Mouse (Mus musculus) embryonic facial prominence, embryonic 11.5 days (tissue): ENCODE measurements around the gene Cadm1. TPM values are rescaled to one million over a fixed set of nuclear protein-coding genes. Genes with fewer than 3 reads are reported as not detected.

Experiments
- ATAC-seq: fragments of 200-750 bp; cut with Nextera tagmentation; replicated peaks from 2 replicates; pipeline ENCODE4 v1.8.0; 2017; ENCODE audit warnings: low read depth; ENCODE audit not compliant: insufficient number of reproducible peaks, low FRiP score, low TSS enrichment
- DNase-seq: peaks from one replicate; pipeline ENCODE4 v3.0.0-alpha.2; 2015; ENCODE audit warnings: low spot score
- H3K27ac ChIP-seq: fragments of 300-500 bp; sonication (generic); replicated peaks from 2 replicates; pipeline ENCODE4 v1.5.1; 2014; ENCODE audit warnings: mild to moderate bottlenecking, low read depth, low read length, control low read depth
- H3K27me3 ChIP-seq: fragments of 300-500 bp; sonication (generic); 2 replicates; pipeline ENCODE4 v1.6.1; 2014; ENCODE audit warnings: mild to moderate bottlenecking, low read length, moderate library complexity, mixed read lengths; ENCODE audit not compliant: control insufficient read depth, insufficient read depth
- H3K36me3 ChIP-seq: fragments of 300-500 bp; sonication (generic); replicated peaks from 2 replicates; pipeline ENCODE4 v1.6.1; 2014; ENCODE audit warnings: low read depth, mild to moderate bottlenecking, low read length, moderate library complexity, mixed read lengths; ENCODE audit not compliant: control insufficient read depth, insufficient read depth
- H3K4me1 ChIP-seq: fragments of 300-500 bp; sonication (generic); 2 replicates; pipeline ENCODE4 v1.6.1; 2014; ENCODE audit warnings: low read length, mixed read lengths; ENCODE audit not compliant: control insufficient read depth, insufficient read depth
- H3K4me2 ChIP-seq: fragments of 300-500 bp; sonication (generic); 2 replicates; pipeline ENCODE4 v1.6.1; 2014; ENCODE audit warnings: low read depth, mild to moderate bottlenecking, control low read depth, low read length, moderate library complexity
- H3K4me3 ChIP-seq: fragments of 300-500 bp; sonication (generic); 2 replicates; pipeline ENCODE4 v1.5.1; 2014; ENCODE audit warnings: low read depth, low read length, control low read depth
- H3K9ac ChIP-seq: fragments of 300-500 bp; sonication (generic); replicated peaks from 2 replicates; pipeline ENCODE4 v1.6.1; 2014; ENCODE audit warnings: mild to moderate bottlenecking, control low read depth, low read length
- H3K9me3 ChIP-seq: fragments of 300-500 bp; sonication (generic); replicated peaks from 2 replicates; pipeline ENCODE4 v1.6.1; 2016; ENCODE audit warnings: mild to moderate bottlenecking, low read length, inconsistent platforms, mixed read lengths; ENCODE audit not compliant: control insufficient read depth
- WGBS: fragments of 180-500 bp; shearing (Covaris S2); extraction: QIAGEN DNeasy Blood & Tissue Kit; methylation state at CpG from one replicate; pipeline ENCODE4 v1.1.7; 2014; 5-methylcytosine and 5-hydroxymethylcytosine counted together
- polyA plus RNA-seq: library from polyadenylated mRNA; unstranded; fragments of >200 nt; fragmentation: Nextera tagmentation; extraction: Ambion mirVana; gene quantifications from 2 replicates; pipeline ENCODE4 v1.2.1, GENCODE M21; 2014

Gene Cadm1
- polyA plus RNA-seq, 1 experiment from 2014 or later = 99.3 TPM

DNA sequence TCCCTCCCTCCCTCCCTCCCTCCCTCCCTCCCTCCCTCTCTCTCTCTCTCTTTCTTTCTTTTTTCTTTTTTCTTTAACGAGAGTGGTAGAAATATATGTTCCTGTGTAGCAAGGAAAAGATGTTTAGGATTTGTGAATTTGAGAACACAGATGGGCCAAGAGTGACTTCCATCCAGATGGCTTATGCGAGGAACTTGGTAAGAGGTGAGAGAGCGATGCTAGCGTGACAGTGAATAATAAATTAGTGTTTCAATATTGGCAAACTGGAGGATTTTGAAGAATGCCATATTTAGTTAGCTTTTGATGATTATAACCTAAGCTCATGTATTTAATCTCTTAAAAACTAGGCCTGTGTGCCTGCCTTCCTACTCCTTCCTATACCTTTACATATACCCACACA is 31.6 kb downstream of the Cadm1 start:
- WGBS = 89% methylated on average over 4 of the region's 4 CpGs
- ATAC-seq (no peak), DNase-seq (no peak)
- H3K9me3 ChIP-seq = no peaks in the 10 kb centered on the region
- no peak overlapping the region for H3K4me3 ChIP-seq
- H3K27me3 ChIP-seq = no peaks in the 10 kb centered on the region
- no peak overlapping the region for H3K27ac ChIP-seq
- no peaks in the 10 kb centered on the region for H3K36me3 ChIP-seq
- no peak overlapping the region for H3K4me2 ChIP-seq
- H3K9ac ChIP-seq = no peak overlapping the region
- H3K4me1 ChIP-seq = no peaks in the 10 kb centered on the region

DNA sequence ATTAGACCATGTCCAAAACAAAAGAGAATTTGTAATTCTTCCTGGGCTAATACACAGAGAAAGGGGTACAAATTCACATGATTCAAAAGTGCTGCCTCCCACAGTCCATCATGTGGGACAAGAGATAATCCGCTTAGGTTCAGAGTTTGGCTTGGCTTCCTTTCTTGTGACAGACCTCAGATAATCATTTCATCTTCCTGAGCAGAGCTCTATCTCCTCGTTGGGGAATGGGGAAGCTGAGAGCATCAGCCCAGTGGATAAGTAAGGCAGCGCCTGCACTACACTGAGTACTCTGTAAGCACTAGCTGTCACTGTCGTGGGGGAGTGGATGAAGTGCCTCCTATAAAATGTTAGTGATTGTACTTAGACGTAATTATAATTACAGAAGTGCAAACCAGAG is 35.1 kb downstream of the Cadm1 start:
- Histone ChIP-seq H3K9me3 (no peaks in the 10 kb centered on the region), H3K27ac (no peak overlapping the region), H3K4me3 (no peak overlapping the region), H3K27me3 (no peaks in the 10 kb centered on the region), H3K4me2 (no peak overlapping the region), H3K36me3 (no peaks in the 10 kb centered on the region), H3K9ac (no peak overlapping the region), H3K4me1 (no peaks in the 10 kb centered on the region)
- no peak for DNase-seq
- ATAC-seq = no peak
- WGBS = 73% methylated on average over 5 of the region's 5 CpGs

DNA sequence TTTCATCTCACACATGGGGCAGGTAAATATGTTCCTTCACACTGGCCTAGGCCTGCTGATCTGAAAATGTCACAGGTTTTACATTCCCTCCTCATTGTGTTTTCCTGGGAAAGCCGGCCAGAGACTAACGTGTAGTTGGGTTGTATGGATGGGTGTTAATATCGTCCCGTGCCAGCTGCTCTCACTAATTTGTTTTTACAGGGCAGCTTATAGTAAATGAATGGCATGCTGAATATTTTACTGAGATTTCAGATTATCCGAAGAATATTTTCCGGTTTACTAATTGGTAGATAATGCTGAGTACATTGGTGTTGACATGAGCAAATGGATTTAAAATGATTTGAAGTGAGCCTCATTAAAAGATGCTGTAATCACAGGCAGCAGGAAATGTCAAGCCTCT is 37.9 kb downstream of the Cadm1 start:
- DNase-seq (no peak), ATAC-seq (no peak)
- no peak overlapping the region for H3K27ac ChIP-seq
- H3K27me3 ChIP-seq = no peaks in the 10 kb centered on the region
- no peaks in the 10 kb centered on the region for H3K4me1 ChIP-seq
- no peak overlapping the region for H3K4me3 ChIP-seq
- H3K9me3 ChIP-seq = no peaks in the 10 kb centered on the region
- whole genome bisulfite sequencing = 72% methylated on average over 6 of the region's 6 CpGs
- no peak overlapping the region for H3K9ac ChIP-seq
- H3K36me3 ChIP-seq = no peaks in the 10 kb centered on the region
- no peak overlapping the region for H3K4me2 ChIP-seq

DNA sequence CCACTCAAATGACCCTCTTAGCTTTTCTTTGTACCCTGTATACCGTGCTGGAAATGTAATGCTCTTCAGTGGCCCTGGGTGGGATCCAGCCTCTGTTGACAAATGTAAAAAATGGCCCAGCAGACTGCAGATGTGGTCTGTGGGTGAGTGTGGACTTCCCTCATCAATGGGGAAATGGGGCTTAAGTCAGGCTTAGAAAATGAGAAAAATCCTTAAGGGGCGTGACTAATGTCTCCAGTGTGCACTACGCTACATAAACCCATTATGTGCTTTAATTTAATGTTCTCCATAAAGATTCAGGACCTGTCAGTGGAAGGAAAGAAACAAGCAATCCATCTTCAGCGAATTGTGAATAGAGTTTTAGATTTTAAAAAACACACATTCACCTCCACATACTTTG is 40.2 kb downstream of the Cadm1 start:
- no peak overlapping the region for H3K4me3 ChIP-seq
- no peaks in the 10 kb centered on the region for H3K4me1 ChIP-seq
- H3K36me3 ChIP-seq = no peaks in the 10 kb centered on the region
- no peak for ATAC-seq
- H3K27ac ChIP-seq = no peak overlapping the region
- no peak overlapping the region for H3K4me2 ChIP-seq
- DNase-seq = no peak
- WGBS = 86% methylated on average over 4 of the region's 4 CpGs
- no peaks in the 10 kb centered on the region for H3K27me3 ChIP-seq
- no peaks in the 10 kb centered on the region for H3K9me3 ChIP-seq
- no peak overlapping the region for H3K9ac ChIP-seq

DNA sequence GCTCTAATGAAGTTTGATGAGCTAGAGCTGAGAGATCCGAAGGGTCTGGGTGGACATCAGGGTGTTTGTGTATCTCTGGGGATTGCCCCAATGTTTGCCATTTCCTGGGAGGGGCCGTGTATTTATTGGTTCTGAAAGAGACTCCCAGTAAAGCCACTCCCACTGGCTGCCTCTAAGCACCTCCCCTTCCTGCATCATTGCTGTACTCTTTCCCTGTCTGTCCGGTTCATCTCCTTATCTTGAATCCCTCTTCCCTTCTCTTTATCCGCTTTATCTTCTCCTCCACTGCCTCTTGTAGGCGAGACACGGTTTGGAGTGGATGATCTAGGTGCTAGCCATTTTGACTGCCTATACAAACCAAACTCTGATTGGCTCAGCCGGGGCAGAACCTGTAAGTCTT is 41.5 kb downstream of the Cadm1 start:
- Histone ChIP-seq H3K27ac (no peak overlapping the region), H3K4me1 (no peaks in the 10 kb centered on the region), H3K27me3 (no peaks in the 10 kb centered on the region), H3K4me3 (no peak overlapping the region), H3K9ac (no peak overlapping the region), H3K9me3 (no peaks in the 10 kb centered on the region), H3K4me2 (no peak overlapping the region), H3K36me3 (no peaks in the 10 kb centered on the region)
- ATAC-seq = no peak
- WGBS = 90% methylated on average over 7 of the region's 7 CpGs
- no peak for DNase-seq

DNA sequence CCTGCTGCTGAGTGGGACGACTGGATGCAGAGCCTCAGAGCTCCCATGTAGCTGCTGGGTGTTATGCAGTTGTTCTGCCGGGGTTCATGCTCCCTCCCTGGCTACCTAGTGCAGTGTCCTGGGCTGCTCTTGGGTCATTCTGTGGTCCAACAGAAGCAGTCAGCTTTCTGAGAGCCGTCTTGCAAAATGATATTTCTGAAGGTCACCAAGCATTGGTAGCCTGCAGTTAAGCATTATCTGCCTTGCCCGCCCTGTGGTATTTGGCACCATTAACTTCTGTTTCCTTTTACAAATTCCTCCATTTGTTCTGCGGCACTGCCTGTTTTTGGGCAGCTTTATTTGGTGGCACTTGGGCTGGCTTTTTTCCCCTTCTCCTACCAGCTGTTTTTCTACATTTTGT is 42.2 kb downstream of the Cadm1 start:
- H3K9ac ChIP-seq = no peak overlapping the region
- ATAC-seq (no peak), DNase-seq (no peak)
- H3K36me3 ChIP-seq = no peaks in the 10 kb centered on the region
- H3K4me2 ChIP-seq = no peak overlapping the region
- no peaks in the 10 kb centered on the region for H3K9me3 ChIP-seq
- no peaks in the 10 kb centered on the region for H3K4me1 ChIP-seq
- H3K27me3 ChIP-seq = no peaks in the 10 kb centered on the region
- no peak overlapping the region for H3K27ac ChIP-seq
- H3K4me3 ChIP-seq = no peak overlapping the region
- WGBS = 85% methylated on average over 5 of the region's 5 CpGs

DNA sequence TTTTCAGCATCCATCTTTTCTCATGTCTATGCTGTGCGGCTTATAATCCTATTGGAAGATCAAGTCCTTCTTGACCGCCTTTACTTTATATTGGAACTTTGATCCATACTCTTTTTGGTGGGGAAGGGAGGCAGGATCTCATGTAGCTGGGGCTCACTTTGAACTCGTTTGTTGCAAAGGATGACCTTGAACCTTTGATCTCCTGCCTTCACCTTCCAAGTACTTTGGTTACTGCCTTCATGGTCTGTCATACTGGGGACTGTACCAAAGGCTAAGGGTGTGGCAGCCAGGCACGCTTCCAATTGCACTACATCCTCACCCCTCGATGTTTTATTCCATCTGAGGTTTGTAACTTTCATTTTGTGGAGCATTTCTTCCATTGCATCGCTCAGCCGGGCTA is 43.5 kb downstream of the Cadm1 start:
- no peak for ATAC-seq
- no peak overlapping the region for H3K4me2 ChIP-seq
- no peaks in the 10 kb centered on the region for H3K36me3 ChIP-seq
- H3K27me3 ChIP-seq = no peaks in the 10 kb centered on the region
- no peaks in the 10 kb centered on the region for H3K9me3 ChIP-seq
- H3K4me3 ChIP-seq = no peak overlapping the region
- no peaks in the 10 kb centered on the region for H3K4me1 ChIP-seq
- no peak overlapping the region for H3K9ac ChIP-seq
- WGBS = 90% methylated on average over 7 of the region's 7 CpGs
- H3K27ac ChIP-seq = no peak overlapping the region
- DNase-seq = no peak

DNA sequence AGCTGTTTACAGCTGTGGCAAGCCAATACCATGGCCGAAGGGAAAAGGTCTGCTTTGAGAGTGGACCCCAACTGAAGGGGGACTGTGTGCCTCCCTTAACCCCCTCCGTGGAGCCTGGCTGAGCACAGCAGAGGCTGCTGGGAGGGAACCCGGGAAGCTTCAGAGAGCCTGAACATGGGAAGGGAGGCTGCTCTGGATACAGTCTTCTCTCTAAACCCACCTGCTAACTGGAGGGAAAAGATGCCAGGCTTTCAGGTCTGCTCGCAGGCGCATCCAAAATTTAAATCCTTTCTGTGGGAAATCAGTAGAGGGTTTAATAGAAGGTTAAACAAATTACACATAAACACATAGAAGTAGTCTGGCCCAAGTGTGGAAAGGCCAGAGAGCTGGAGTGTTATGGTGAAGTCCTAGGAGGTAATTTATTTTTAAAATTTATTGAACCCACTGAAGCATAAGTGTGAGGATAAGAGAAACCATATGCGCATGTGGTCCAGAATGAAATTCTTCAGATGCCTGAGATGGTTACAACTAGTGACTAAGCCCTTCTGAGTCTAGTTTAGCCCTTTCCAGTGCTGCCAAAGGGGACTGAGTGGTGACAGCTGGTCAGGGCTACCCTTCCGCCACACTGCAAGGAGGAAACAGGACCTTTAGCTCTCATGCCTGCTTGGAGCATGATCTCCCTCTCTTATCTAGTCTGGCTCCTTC is 44.9 kb downstream of the Cadm1 start:
- H3K9me3 ChIP-seq = no peaks in the 10 kb centered on the region
- 41% methylated on average over 7 of the region's 7 CpGs for WGBS
- ATAC-seq = peak; percentile 48; the same call in 1 of the 2 replicates
- H3K27me3 ChIP-seq = no peaks in the 10 kb centered on the region
- DNase-seq = peak; percentile 76
- no peak overlapping the region for H3K9ac ChIP-seq
- H3K27ac ChIP-seq = no peak overlapping the region
- H3K36me3 ChIP-seq = no peaks in the 10 kb centered on the region
- no peak overlapping the region for H3K4me3 ChIP-seq
- H3K4me2 ChIP-seq = no peak overlapping the region
- H3K4me1 ChIP-seq = no peaks in the 10 kb centered on the region
